Mouse (Mus musculus): ENCODE data around the gene Cpsf2.

GRCm38 (mm10) chr12:102043840-102044239 is 68.1 kb downstream of the Cpsf2 start:
- TF ChIP-seq GATA1 (IDR thresholded peaks at IDR 0.05; ENCODE audit: low read length) (no peak), TAL1 (IDR thresholded peaks at IDR 0.05; ENCODE audit: low read length) (no peak)

Data from erythroblast, embryonic 14.5 days (primary cell).